8 mouse cellular contexts compared by ENCODE assay signal in the genomic region with DNA sequence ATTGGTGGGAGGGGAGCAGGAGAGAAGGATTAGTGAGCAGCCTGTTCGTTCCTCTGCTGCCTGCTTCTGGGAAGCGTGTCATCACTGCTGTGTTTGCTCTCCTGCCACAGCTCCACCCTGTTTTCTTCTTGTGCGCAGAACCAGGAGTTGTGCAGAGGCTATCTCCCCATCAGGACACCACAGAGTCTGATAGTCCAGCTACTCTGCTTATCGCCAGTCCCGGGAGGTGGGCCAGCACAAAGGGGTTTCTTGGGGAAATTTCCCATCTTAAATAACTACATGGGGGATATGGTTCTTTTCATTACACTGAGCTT. TPM values are rescaled to one million over a fixed set of nuclear protein-coding genes. Genes with fewer than 3 reads are reported as not detected.
DNase-seq lines count a peak whose midpoint lies in the region; ATAC-seq lines count a peak whose summit lies in the region.

No protein-coding gene starts in this region.

- peaks cover 15% of the 10 kb centered on the region for H3K4me1 ChIP-seq in forebrain, embryonic 16.5 days (replicated peaks; ENCODE audit: control insufficient read depth, insufficient read depth, low read length)
- H3K4me1 ChIP-seq in forebrain, embryonic 14.5 days (ENCODE audit: control insufficient read depth, insufficient read depth, low read length) = no peaks in the 10 kb centered on the region
- H3K4me1 ChIP-seq in neural tube, embryonic 13.5 days (replicated peaks) = peaks cover 47% of the 10 kb centered on the region
- peaks cover 76% of the 10 kb centered on the region for H3K4me1 ChIP-seq in limb, embryonic 13.5 days
- H3K4me1 ChIP-seq in stomach, embryonic 16.5 days (ENCODE audit: control insufficient read depth, insufficient read depth, low read length) = peaks cover 59% of the 10 kb centered on the region

- WGBS in forebrain, embryonic 16.5 days = 52% methylated on average over 5 of the region's 5 CpGs
- WGBS in forebrain, embryonic 14.5 days = 60% methylated on average over 5 of the region's 5 CpGs
- WGBS in neural tube, embryonic 13.5 days = 64% methylated on average over 5 of the region's 5 CpGs
- WGBS in limb, embryonic 13.5 days = 28% methylated on average over 5 of the region's 5 CpGs
- WGBS in stomach, embryonic 16.5 days = 33% methylated on average over 5 of the region's 5 CpGs

- no peaks in the 10 kb centered on the region for H3K9me3 ChIP-seq in forebrain, embryonic 16.5 days (ENCODE audit: control insufficient read depth, low read length)
- no peaks in the 10 kb centered on the region for H3K9me3 ChIP-seq in forebrain, embryonic 14.5 days (replicated peaks; ENCODE audit: control insufficient read depth, low read length)
- no peaks in the 10 kb centered on the region for H3K9me3 ChIP-seq in neural tube, embryonic 13.5 days
- no peaks in the 10 kb centered on the region for H3K9me3 ChIP-seq in limb, embryonic 13.5 days
- H3K9me3 ChIP-seq in stomach, embryonic 16.5 days (replicated peaks; ENCODE audit: control insufficient read depth, low read length) = no peaks in the 10 kb centered on the region

- DNase-seq in forebrain, embryonic 14.5 days (ENCODE audit: low spot score) = no peak
- no peak for DNase-seq in neural tube, embryonic 10.5 days (ENCODE audit: extremely low spot score, low spot score)
- no peak for DNase-seq in left cerebral cortex, postnatal 36 days (ENCODE audit: low spot score in 2 of 2)
- no peak for DNase-seq in Muller cell, postnatal 12 days (ENCODE audit: inconsistent ontology term)

- ATAC-seq in forebrain, embryonic 16.5 days = no peak
- ATAC-seq in forebrain, embryonic 14.5 days = no peak
- ATAC-seq in neural tube, embryonic 13.5 days (ENCODE audit: low read depth) = no peak
- peak; percentile 64; the same call in 1 of the 2 replicates for ATAC-seq in limb, embryonic 13.5 days (ENCODE audit: low FRiP score, low read depth)
- ATAC-seq in stomach, embryonic 16.5 days (ENCODE audit: insufficient read depth, low FRiP score) = 0 out of 2 replicates have a peak, but pooled peaks have one; percentile 35

- no peak overlapping the region for H3K4me3 ChIP-seq in forebrain, embryonic 16.5 days (replicated peaks; ENCODE audit: low read length)
- H3K4me3 ChIP-seq in forebrain, embryonic 14.5 days (ENCODE audit: low read depth, low read length) = no peak overlapping the region
- H3K4me3 ChIP-seq in neural tube, embryonic 13.5 days = no peak overlapping the region
- no peak overlapping the region for H3K4me3 ChIP-seq in limb, embryonic 13.5 days
- no peak overlapping the region for H3K4me3 ChIP-seq in stomach, embryonic 16.5 days (replicated peaks; ENCODE audit: low read length)

- no peak overlapping the region for H3K4me2 ChIP-seq in forebrain, embryonic 16.5 days (ENCODE audit: low read length)
- H3K4me2 ChIP-seq in forebrain, embryonic 14.5 days (ENCODE audit: low read length) = no peak overlapping the region
- H3K4me2 ChIP-seq in neural tube, embryonic 13.5 days = no peak overlapping the region
- peak overlapping the region; percentile 50 for H3K4me2 ChIP-seq in limb, embryonic 13.5 days (replicated peaks)
- H3K4me2 ChIP-seq in stomach, embryonic 16.5 days (ENCODE audit: low read depth, low read length) = 0 out of 2 replicates have a peak overlapping the region, but pooled peaks have one; percentile 1

- intact Hi-C loops in left cerebral cortex, postnatal 36 days (cut with DNase I) = no loop called here

- H3K27me3 ChIP-seq in forebrain, embryonic 16.5 days (replicated peaks; ENCODE audit: control insufficient read depth, insufficient read depth, low read length) = no peaks in the 10 kb centered on the region
- no peaks in the 10 kb centered on the region for H3K27me3 ChIP-seq in forebrain, embryonic 14.5 days (replicated peaks; ENCODE audit: control insufficient read depth, insufficient read depth, low read length)
- no peaks in the 10 kb centered on the region for H3K27me3 ChIP-seq in neural tube, embryonic 13.5 days
- H3K27me3 ChIP-seq in limb, embryonic 13.5 days = no peaks in the 10 kb centered on the region
- no peaks in the 10 kb centered on the region for H3K27me3 ChIP-seq in stomach, embryonic 16.5 days (ENCODE audit: control insufficient read depth, insufficient read depth, low read length)

- H3K27ac ChIP-seq in forebrain, embryonic 16.5 days (ENCODE audit: low read length) = peak overlapping the region; percentile 0; the same call in 1 of the 2 replicates
- H3K27ac ChIP-seq in forebrain, embryonic 14.5 days (ENCODE audit: low read depth, low read length) = no peak overlapping the region
- peak overlapping the region; percentile 59; the same call in 1 of the 2 replicates for H3K27ac ChIP-seq in neural tube, embryonic 13.5 days (replicated peaks)
- H3K27ac ChIP-seq in limb, embryonic 13.5 days = peak overlapping the region; percentile 63
- peak overlapping the region; percentile 28 for H3K27ac ChIP-seq in stomach, embryonic 16.5 days (ENCODE audit: low read length)

- H3K36me3 ChIP-seq in forebrain, embryonic 16.5 days (ENCODE audit: control insufficient read depth, insufficient read depth) = no peaks in the 10 kb centered on the region
- H3K36me3 ChIP-seq in forebrain, embryonic 14.5 days (ENCODE audit: control insufficient read depth, insufficient read depth, low read length) = no peaks in the 10 kb centered on the region
- H3K36me3 ChIP-seq in neural tube, embryonic 13.5 days = no peaks in the 10 kb centered on the region
- no peaks in the 10 kb centered on the region for H3K36me3 ChIP-seq in limb, embryonic 13.5 days
- H3K36me3 ChIP-seq in stomach, embryonic 16.5 days (ENCODE audit: control insufficient read depth, insufficient read depth, low read length) = no peaks in the 10 kb centered on the region

- H3K9ac ChIP-seq in forebrain, embryonic 16.5 days (replicated peaks; ENCODE audit: low read depth, low read length) = no peak overlapping the region
- no peak overlapping the region for H3K9ac ChIP-seq in forebrain, embryonic 14.5 days (ENCODE audit: low read length)
- H3K9ac ChIP-seq in neural tube, embryonic 13.5 days = 0 out of 2 replicates have a peak overlapping the region, but pooled peaks have one; percentile 14
- 0 out of 2 replicates have a peak overlapping the region, but pooled peaks have one; percentile 27 for H3K9ac ChIP-seq in limb, embryonic 13.5 days
- H3K9ac ChIP-seq in stomach, embryonic 16.5 days (ENCODE audit: low read length) = 0 out of 2 replicates have a peak overlapping the region, but pooled peaks have one; percentile 2

RNA-seq across cellular contexts. Expression of gene Cyth3, which starts 11.3 kb away (rescaled TPM):
- 48.8 and 51.9 TPM in 2 replicates for polyA plus RNA-seq in forebrain, embryonic 16.5 days (2015; fragmentation: Nextera tagmentation; extraction: Ambion mirVana)
- polyA plus RNA-seq in forebrain, embryonic 14.5 days (2014; fragmentation: Nextera tagmentation; extraction: Ambion mirVana) = 26.1 and 34.1 TPM in 2 replicates
- polyA plus RNA-seq in neural tube, embryonic 13.5 days (2015; fragmentation: Nextera tagmentation; extraction: Ambion mirVana) = 43.1 and 45.2 TPM in 2 replicates
- 60.7 and 61.3 TPM in 2 replicates for polyA plus RNA-seq in limb, embryonic 13.5 days (2015; fragmentation: Nextera tagmentation; extraction: Ambion mirVana)
- 61.8 and 74.0 TPM in 2 replicates for polyA plus RNA-seq in stomach, embryonic 16.5 days (2015; fragmentation: Nextera tagmentation; extraction: Ambion mirVana)
- total RNA-seq in left cerebral cortex, postnatal 36 days (2021) = 10 to 100 TPM; 37.4 to 39.6 TPM

Comparison
In these comparisons a context has a peak if more than half of its experiments do, and no peak if none do; other contexts are left out.
1. ATAC-seq: peak in limb, embryonic 13.5 days (single experiment) and stomach, embryonic 16.5 days (single experiment); none in forebrain, embryonic 16.5 days (single experiment), forebrain, embryonic 14.5 days (single experiment) and neural tube, embryonic 13.5 days (single experiment).
2. H3K4me2 ChIP-seq: peak in limb, embryonic 13.5 days (single experiment) and stomach, embryonic 16.5 days (single experiment); none in forebrain, embryonic 16.5 days (single experiment), forebrain, embryonic 14.5 days (single experiment) and neural tube, embryonic 13.5 days (single experiment).
3. H3K9ac ChIP-seq: peak in neural tube, embryonic 13.5 days (single experiment), limb, embryonic 13.5 days (single experiment) and stomach, embryonic 16.5 days (single experiment); none in forebrain, embryonic 16.5 days (single experiment) and forebrain, embryonic 14.5 days (single experiment).